Mouse (Mus musculus): ENCODE measurements around the gene Gne.

The Gne gene

DNA sequence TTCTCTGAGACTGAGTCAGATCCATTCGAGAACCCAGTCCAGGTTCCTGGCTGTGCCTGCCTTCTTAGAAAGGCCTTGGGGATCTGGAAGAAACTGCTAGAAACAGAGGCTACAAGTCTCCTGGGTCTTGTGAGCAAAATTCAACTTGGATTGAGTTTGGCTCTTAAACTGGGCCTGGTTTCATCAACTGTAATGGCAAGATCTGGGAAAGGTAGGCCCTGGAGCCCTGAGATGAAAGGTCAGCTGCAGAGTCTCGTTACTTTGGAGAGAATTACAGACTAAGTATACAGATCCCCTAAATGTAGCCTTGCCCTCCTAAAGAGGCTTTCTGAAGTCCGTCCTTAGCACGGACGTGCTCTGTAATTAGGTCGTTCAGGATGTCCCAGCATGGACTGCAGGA, 58.4 kb downstream of the Gne start:
- DNase-seq (ENCODE audit: extremely low read depth, low read depth, low spot score) = no peak

- DNase-seq (ENCODE audit: extremely low read depth, low read depth, low spot score) = no peak
These were observed 59.7 kb downstream of the Gne start for GRCm38 (mm10) chr4:44024241-44024640.

DNA sequence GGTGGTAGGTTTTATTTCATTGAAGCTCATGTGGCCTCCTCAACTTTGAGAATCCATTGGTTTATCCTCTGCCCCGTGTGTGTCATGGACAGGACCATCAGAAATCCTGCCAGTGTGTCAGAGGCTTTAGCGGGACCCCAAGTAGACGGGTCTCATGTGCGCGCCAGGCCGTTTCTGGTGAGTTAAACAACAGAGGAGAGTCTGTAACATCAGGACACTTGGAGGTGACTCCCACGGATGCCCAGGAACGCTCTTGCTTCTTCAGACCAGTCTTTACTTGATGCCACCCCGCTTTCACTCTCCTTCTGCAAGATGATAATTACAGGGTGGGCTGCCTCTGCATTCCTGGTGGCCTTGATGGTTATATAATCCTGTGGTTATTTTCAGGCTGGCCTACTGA, 60.3 kb downstream of the Gne start:
- DNase-seq (ENCODE audit: extremely low read depth, low read depth, low spot score) = no peak

DNA sequence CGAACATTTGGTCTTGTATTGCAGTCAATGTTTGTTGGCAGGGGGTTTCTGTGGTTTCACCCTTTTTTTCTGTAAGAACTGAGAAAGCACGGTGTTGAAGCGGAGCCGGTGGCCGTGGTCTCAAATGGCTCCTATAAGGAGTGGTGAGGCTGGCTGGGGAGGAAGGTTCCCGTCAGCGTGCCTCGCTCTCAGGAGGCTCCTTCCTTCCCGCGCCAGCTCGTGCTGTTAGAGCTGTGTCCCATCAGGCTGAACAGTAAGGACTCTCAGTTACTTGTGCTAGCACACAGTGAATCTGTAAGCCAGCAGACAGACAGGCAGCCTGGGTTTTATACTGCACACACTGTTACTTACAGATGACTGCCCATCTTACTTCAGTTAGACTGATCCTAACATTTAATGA, 61.2 kb downstream of the Gne start:
- DNase-seq (ENCODE audit: extremely low read depth, low read depth, low spot score) = no peak

DNA sequence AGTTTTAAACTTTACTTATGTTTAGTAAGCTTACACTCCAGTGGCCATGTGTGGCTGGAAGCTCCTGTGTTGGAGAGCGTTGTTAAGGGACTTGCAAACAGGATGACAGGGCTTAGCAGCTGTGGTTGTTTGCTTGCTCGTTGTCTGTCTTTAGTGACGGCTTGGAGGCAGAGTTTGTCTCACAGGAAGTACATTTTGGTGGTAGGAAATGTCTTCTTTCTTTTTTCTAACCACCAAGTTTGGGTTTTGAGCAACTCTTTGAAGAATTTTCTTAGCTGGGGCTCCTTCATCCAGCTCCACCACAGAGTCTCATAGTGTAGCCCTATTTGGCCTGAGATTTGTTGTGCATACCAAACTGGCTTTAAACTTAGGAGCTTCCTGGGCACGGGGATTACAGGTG, 61.7 kb downstream of the Gne start:
- DNase-seq (ENCODE audit: extremely low read depth, low read depth, low spot score) = no peak

DNA sequence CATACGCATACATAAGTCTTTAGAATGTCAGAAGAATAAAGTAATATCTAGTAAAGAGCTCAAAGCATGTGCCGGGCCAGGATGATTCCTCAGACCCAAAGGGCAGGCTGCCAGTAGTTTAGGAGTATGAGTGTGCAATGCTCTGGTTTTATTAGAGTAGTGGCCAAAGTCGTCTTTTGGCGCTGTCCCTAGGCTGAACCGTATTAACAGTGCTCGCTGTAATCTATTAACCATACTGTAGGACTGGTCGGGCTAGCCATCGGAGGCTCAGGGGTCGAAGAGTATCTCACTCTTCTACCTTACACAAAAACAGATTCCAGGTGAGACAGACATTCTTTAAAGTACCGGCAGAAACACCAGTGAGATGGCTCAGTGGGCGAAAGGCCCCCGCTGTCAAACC, 67.2 kb downstream of the Gne start:
- no peak for DNase-seq (ENCODE audit: extremely low read depth, low read depth, low spot score)

- DNase-seq (ENCODE audit: extremely low read depth, low read depth, low spot score) = no peak
These were observed 67.9 kb downstream of the Gne start for GRCm38 (mm10) chr4:44016071-44016470.

GRCm38 (mm10) chr4:44013391-44014070, 70.4 kb downstream of the Gne start:
- no peak for DNase-seq (ENCODE audit: extremely low read depth, low read depth, low spot score)

DNA sequence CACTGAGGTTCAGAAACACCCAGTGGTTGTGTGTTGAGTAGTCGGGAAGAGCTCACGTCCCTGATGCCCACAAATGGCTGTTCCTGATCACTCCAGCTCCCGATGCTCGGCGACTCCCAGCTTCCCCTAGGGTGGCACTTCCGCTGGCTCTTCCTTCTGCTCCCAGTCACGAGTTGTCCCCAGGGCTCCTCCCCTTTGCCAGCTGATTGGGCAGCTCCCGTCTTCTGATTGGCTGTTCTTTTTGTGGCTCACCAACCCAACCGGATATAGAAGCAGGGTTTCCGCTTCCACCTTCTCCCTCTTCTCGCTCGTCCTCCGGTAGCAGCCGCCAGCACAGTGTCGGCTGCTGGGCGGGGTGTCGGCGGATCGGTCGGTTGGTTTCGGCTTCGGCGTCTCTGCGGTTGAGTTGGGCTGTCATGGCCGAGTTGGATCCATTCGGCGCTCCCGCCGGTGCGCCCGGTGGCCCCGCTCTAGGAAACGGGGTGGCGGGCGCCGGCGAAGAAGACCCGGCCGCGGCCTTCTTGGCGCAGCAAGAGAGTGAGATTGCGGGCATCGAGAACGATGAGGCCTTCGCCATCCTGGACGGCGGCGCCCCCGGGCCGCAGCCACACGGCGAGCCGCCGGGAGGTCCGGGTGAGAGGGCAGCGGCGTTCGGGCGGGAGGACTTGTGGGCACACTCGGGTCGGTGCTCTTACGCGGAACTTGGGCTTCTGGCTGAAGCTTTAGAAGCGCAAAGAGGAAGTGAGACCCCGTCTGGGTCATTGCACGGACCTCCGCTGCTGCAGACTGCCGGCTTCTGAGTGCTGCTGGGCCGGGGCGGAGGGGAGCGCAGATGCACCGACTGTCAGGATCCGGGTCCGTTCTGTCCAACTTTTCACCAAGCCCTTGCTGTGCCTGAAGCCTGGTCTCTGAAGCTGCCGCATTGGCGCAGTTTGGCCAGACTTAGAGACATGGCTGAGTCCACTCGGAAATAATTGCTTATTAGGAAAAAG, 71.3 kb downstream of the Gne start:
- peak; percentile 69 for DNase-seq (ENCODE audit: extremely low read depth, low read depth, low spot score)

DNA sequence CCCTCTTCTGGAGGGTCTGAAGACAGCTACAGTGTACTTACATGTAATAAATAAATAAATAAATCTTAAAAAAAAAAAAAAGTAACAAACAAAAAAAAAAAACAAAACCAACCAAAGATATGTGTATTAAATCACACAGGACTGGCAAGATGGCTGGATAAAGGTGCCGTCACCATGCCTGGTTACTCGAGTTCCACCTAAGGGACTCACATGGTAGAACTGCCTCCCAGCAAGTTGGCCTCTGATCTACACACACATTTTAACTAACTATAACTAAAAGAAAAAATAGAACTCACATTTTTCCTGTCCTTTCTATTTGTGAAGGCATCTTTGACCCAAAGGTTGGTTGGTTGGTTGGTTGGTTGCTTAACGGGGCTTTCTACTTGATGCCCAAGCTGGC, 72.2 kb downstream of the Gne start:
- DNase-seq (ENCODE audit: extremely low read depth, low read depth, low spot score) = no peak

GRCm38 (mm10) chr4:44010893-44011292, 73.1 kb downstream of the Gne start:
- no peak for DNase-seq (ENCODE audit: extremely low read depth, low read depth, low spot score)

GRCm38 (mm10) chr4:44010176-44010575, 73.8 kb downstream of the Gne start:
- no peak for DNase-seq (ENCODE audit: extremely low read depth, low read depth, low spot score)

GRCm38 (mm10) chr4:44004623-44005409, 79.2 kb downstream of the Gne start:
- no peak for DNase-seq (ENCODE audit: extremely low read depth, low read depth, low spot score)

GRCm38 (mm10) chr4:44004126-44004525, 79.9 kb downstream of the Gne start, which contains the start of gene Clta:
Gene Clta, plus strand, starts transcription at chr4:44004452.
- no peak for DNase-seq (ENCODE audit: extremely low read depth, low read depth, low spot score)

- peak; percentile 31 for DNase-seq (ENCODE audit: extremely low read depth, low read depth, low spot score)
These were observed 80.4 kb downstream of the Gne start for GRCm38 (mm10) chr4:44003622-44004021.

GRCm38 (mm10) chr4:43994342-43994741, 89.6 kb downstream of the Gne start:
- no peak for DNase-seq (ENCODE audit: extremely low read depth, low read depth, low spot score)

GRCm38 (mm10) chr4:43993072-43993471, 90.9 kb downstream of the Gne start:
- DNase-seq (ENCODE audit: extremely low read depth, low read depth, low spot score) = no peak

DNA sequence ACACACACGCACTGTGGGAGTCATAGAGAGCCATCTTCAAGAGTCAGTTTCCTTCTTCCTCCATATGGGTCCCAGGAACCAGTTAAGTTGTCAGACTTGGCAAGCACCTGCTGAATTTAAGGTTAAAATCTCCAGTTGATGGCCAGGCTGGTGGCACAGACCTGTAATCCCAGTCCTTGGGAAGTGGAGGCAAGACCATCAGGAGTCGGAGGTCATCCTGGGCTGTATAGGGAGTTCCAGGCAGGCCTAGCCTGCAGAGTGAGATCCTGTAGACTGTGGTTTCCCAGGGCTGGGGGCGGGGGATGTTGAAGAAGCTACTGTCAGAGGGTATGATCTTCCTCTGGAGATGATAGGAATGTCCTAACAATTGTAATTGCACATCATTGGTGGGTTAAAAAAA, 95.0 kb downstream of the Gne start:
- no peak for DNase-seq (ENCODE audit: extremely low read depth, low read depth, low spot score)

GRCm38 (mm10) chr4:43984326-43984725, 99.7 kb downstream of the Gne start:
- DNase-seq (ENCODE audit: extremely low read depth, low read depth, low spot score) = no peak

All from fat pad, adult 2 months (tissue).